Mouse (Mus musculus) monocyte, adult 2 months (primary cell): ENCODE results near the gene Plcb2.

Source experiments
- DNase-seq, 2 experiments: peaks; one replicate each; pipeline ENCODE4 v3.0.0; 2022; ENCODE audit warnings: low spot score in 2 of 2, low read depth in 1 of 2

The Plcb2 gene

GRCm38 (mm10) chr2:118662902-118663803 is 65.1 kb downstream of the Plcb2 start, which contains the start of gene Pak6:
Pak6 (plus strand) TSS chr2:118663303.
- DNase-seq: no peak

GRCm38 (mm10) chr2:118661891-118662290 is 66.3 kb downstream of the Plcb2 start:
- DNase-seq: no peak

- DNase-seq: no peak
Observed at GRCm38 (mm10) chr2:118659998-118660452, 68.2 kb downstream of the Plcb2 start.

GRCm38 (mm10) chr2:118659493-118659892 is 68.7 kb downstream of the Plcb2 start:
- no peak for DNase-seq

- no peak for DNase-seq
Observed at GRCm38 (mm10) chr2:118659077-118659476, 69.2 kb downstream of the Plcb2 start.

GRCm38 (mm10) chr2:118658457-118658856 is 69.8 kb downstream of the Plcb2 start:
- DNase-seq: no peak
